Mouse (Mus musculus) lung, embryonic 15.5 days (tissue): ENCODE data around the gene Cope. TPM values are rescaled to one million over a fixed set of nuclear protein-coding genes. Genes with fewer than 3 reads are reported as not detected.
A peak's percentile ranks its signal among the peaks of the same experiment; 100 is the strongest.

ENCODE experiments used
- ATAC-seq: fragments of 200-750 bp; cut with Nextera tagmentation; 2 replicates; pipeline ENCODE4 v1.8.0; 2017; ENCODE audit warnings: moderate number of reproducible peaks, borderline replicate concordance; ENCODE audit not compliant: low FRiP score, low TSS enrichment; ENCODE audit errors: extremely low read depth
- H3K27ac ChIP-seq: fragments of 300-500 bp; sonication (generic); 2 replicates; pipeline ENCODE4 v1.5.1; 2015; ENCODE audit warnings: moderate library complexity, mild to moderate bottlenecking, inconsistent platforms
- H3K27me3 ChIP-seq: fragments of 300-500 bp; sonication (generic); 2 replicates; pipeline ENCODE4 v1.6.1; 2015; ENCODE audit warnings: inconsistent platforms
- H3K36me3 ChIP-seq: fragments of 300-500 bp; sonication (generic); 2 replicates; pipeline ENCODE4 v1.6.1; 2015; ENCODE audit warnings: inconsistent platforms
- H3K4me1 ChIP-seq: fragments of 300-500 bp; sonication (generic); 2 replicates; pipeline ENCODE4 v1.6.1; 2015; ENCODE audit warnings: inconsistent platforms
- H3K4me2 ChIP-seq: fragments of 300-500 bp; sonication (generic); 2 replicates; pipeline ENCODE4 v1.6.1; 2015; ENCODE audit warnings: inconsistent platforms, mild to moderate bottlenecking, moderate library complexity
- H3K4me3 ChIP-seq: fragments of 300-500 bp; sonication (generic); 2 replicates; pipeline ENCODE4 v1.5.1; 2015; ENCODE audit warnings: mild to moderate bottlenecking, inconsistent platforms
- H3K9ac ChIP-seq: fragments of 300-500 bp; sonication (generic); 2 replicates; pipeline ENCODE4 v1.6.1; 2015; ENCODE audit warnings: inconsistent platforms
- H3K9me3 ChIP-seq: fragments of 300-500 bp; sonication (generic); 2 replicates; pipeline ENCODE4 v1.6.1; 2016; ENCODE audit warnings: inconsistent platforms
- whole genome bisulfite sequencing: fragments of 180-500 bp; shearing (Covaris S2); methylation state at CpG from one replicate; pipeline ENCODE4 v1.1.7; 2015; 5-methylcytosine and 5-hydroxymethylcytosine counted together
- polyA plus RNA-seq: library from polyadenylated mRNA; unstranded; fragments of >200 nt; fragmentation: Nextera tagmentation; extraction: Ambion mirVana; gene quantifications from 2 replicates; pipeline ENCODE4 v1.2.1, GENCODE M21; 2015

Gene Cope
- polyA plus RNA-seq, 1 experiment from 2014 or later, result 332 TPM

DNA sequence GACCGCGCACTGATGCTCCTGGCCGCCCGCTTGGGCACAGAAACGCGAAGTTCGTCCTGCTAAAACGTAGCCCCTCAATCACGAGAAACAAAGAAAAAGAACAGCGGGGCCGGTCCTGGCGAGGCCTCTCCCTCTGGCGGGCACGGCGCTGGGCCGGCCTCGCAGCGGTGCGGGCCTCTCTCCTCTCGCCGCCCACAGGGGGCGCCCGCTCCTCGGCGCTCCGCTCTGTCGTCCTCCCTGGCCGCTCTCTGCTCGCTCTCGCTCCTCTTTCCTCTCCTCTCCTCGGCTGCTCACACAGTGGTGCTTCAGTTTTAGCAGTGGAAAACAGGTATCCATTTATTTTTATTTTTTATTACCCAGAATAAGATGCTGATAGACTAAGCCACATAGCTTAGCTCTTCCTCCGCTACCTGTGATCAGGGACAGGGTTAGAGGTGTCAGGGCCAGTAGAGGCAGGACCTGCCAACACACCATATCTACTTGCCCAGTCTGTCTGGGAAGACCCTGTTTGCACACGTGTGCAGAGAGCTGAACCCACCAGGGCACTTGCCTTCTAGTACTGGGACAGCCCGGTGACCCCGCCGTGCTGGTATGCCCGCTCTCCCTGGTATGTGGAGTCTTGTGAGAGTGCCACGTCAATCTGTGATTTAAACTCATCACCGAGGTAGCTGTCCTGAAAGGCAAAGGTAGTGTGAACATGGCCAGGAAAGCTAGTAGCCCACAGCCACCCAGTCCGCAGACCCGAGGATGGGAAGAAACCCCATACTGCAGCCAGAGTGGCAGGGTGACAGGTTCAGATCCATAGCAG, 30.0 kb downstream of the Cope start:
- H3K4me1 ChIP-seq, result peaks cover 18% of the 10 kb centered on the region
- ATAC-seq, result peak; percentile 55; the same call in 1 of the 2 replicates
- no peak overlapping the region for H3K9ac ChIP-seq
- no peaks in the 10 kb centered on the region for H3K9me3 ChIP-seq
- H3K27ac ChIP-seq, result no peak overlapping the region
- no peak overlapping the region for H3K4me2 ChIP-seq
- H3K4me3 ChIP-seq, result no peak overlapping the region
- H3K36me3 ChIP-seq, result peaks cover 61% of the 10 kb centered on the region
- 29% methylated on average over 40 of the region's 41 CpGs for WGBS
- H3K27me3 ChIP-seq, result no peaks in the 10 kb centered on the region

DNA sequence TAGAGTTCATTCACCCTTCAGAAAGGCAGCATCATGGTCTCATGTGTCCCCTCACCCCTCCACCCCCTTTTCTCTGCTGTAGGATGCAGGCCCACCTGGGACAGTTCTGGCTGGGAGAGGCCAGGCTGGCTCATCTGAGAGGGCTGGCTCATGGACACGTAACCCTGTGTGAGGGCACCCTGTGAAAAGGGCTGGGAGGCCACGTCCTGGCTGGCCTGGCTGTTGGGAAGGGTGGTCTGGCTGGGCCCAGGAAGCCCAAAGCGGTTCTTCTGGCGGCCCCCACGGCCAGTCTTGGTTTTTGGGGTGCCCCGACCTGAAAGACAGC, 30.5 kb downstream of the Cope start:
- peaks cover 18% of the 10 kb centered on the region for H3K4me1 ChIP-seq
- WGBS, result 93% methylated on average over 6 of the region's 6 CpGs
- no peak overlapping the region for H3K27ac ChIP-seq
- peaks cover 66% of the 10 kb centered on the region for H3K36me3 ChIP-seq
- ATAC-seq, result no peak
- no peak overlapping the region for H3K4me2 ChIP-seq
- H3K9me3 ChIP-seq, result no peaks in the 10 kb centered on the region
- H3K4me3 ChIP-seq, result no peak overlapping the region
- no peak overlapping the region for H3K9ac ChIP-seq
- no peaks in the 10 kb centered on the region for H3K27me3 ChIP-seq

DNA sequence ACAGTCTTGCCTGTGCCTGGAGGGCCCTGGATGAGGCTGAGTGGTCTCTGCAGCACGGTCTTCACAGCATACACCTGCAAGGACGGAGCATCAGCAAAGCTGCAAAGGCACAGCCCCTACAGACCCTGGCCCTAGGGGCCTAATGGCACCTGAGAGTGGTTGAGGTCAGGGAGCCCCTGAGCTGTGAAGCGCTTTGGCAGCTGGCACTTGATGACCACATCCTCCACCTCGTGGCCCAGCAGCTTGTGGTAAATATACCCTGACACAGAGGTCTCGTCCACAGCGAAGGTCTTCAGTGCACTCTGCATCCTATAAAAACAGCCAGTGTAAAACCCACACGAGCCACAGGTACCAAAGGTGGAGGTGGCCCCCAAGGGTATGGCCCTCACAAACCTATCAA, 36.6 kb downstream of the Cope start:
- H3K4me2 ChIP-seq, result no peak overlapping the region
- no peaks in the 10 kb centered on the region for H3K27me3 ChIP-seq
- H3K9ac ChIP-seq, result no peak overlapping the region
- no peaks in the 10 kb centered on the region for H3K9me3 ChIP-seq
- 85% methylated on average over 7 of the region's 7 CpGs for WGBS
- H3K36me3 ChIP-seq, result peaks cover 99% of the 10 kb centered on the region
- H3K4me3 ChIP-seq, result no peak overlapping the region
- no peaks in the 10 kb centered on the region for H3K4me1 ChIP-seq
- no peak overlapping the region for H3K27ac ChIP-seq
- ATAC-seq, result no peak

GRCm38 (mm10) chr8:70340659-70341058, 38.3 kb downstream of the Cope start:
- Histone ChIP-seq H3K4me1 (no peaks in the 10 kb centered on the region), H3K9ac (no peak overlapping the region), H3K4me2 (no peak overlapping the region), H3K4me3 (no peak overlapping the region), H3K27ac (no peak overlapping the region), H3K27me3 (no peaks in the 10 kb centered on the region), H3K36me3 (peaks cover 83% of the 10 kb centered on the region), H3K9me3 (no peaks in the 10 kb centered on the region)
- ATAC-seq, result no peak
- WGBS, result 82% methylated on average over 7 of the region's 7 CpGs

GRCm38 (mm10) chr8:70342007-70342406, 39.7 kb downstream of the Cope start:
- H3K4me2 ChIP-seq, result no peak overlapping the region
- ATAC-seq, result no peak
- peaks cover 79% of the 10 kb centered on the region for H3K36me3 ChIP-seq
- H3K27ac ChIP-seq, result no peak overlapping the region
- no peaks in the 10 kb centered on the region for H3K9me3 ChIP-seq
- H3K4me3 ChIP-seq, result no peak overlapping the region
- H3K27me3 ChIP-seq, result no peaks in the 10 kb centered on the region
- no peak overlapping the region for H3K9ac ChIP-seq
- H3K4me1 ChIP-seq, result no peaks in the 10 kb centered on the region
- WGBS, result 81% methylated on average over 14 of the region's 14 CpGs

DNA sequence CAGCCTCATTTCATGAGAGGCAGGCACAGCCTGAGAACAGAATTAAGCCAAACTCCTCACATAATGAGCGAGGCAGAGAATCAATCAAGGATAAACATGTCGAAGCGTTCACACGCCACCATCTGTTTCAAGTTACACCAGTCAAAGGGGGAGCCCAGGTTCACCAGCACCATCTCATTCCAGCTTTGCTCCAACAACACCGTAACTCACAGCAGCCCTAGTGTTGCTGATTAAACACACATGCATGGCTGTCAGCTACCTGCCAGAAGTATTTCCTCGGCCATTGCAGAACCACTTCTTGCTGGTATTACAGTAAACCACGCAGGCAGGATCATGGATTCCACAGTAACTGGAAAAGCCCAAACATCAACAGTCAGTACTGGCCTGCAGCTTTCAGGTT, 40.8 kb downstream of the Cope start:
- Histone ChIP-seq H3K36me3 (peaks cover 69% of the 10 kb centered on the region), H3K9ac (no peak overlapping the region), H3K4me3 (no peak overlapping the region), H3K4me2 (no peak overlapping the region), H3K27me3 (no peaks in the 10 kb centered on the region), H3K9me3 (no peaks in the 10 kb centered on the region), H3K4me1 (0 out of 2 replicates have a peak, but pooled peaks cover 3% of the 10 kb centered on the region), H3K27ac (no peak overlapping the region)
- no peak for ATAC-seq
- 66% methylated on average over 7 of the region's 7 CpGs for WGBS

DNA sequence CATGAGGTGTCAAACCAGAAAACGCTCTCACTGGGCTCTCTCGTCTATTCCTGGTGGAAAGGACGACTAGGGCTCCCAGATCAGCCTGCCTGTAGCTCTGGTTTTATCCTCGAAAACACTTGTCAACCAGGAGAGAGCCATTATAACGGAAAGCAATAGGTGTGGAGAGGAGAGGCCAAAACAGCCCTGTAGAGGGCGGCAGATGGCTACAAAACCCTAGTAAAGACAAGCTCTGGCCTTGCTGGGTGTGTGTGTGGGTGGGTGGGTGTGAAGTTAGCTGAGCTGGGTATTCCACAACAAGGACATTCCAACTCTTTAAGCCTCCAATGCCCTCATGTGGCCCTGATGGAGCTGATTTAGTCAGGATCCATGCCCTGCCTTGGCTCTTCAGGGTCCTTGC, 41.4 kb downstream of the Cope start:
- no peak overlapping the region for H3K4me2 ChIP-seq
- H3K36me3 ChIP-seq, result peaks cover 69% of the 10 kb centered on the region
- no peak overlapping the region for H3K4me3 ChIP-seq
- H3K27me3 ChIP-seq, result no peaks in the 10 kb centered on the region
- ATAC-seq, result no peak; the same call in 1 of the 2 replicates
- H3K27ac ChIP-seq, result no peak overlapping the region
- 52% methylated on average over 6 of the region's 6 CpGs for WGBS
- no peak overlapping the region for H3K9ac ChIP-seq
- peaks cover 9% of the 10 kb centered on the region; the same call in 1 of the 2 replicates for H3K4me1 ChIP-seq
- H3K9me3 ChIP-seq, result no peaks in the 10 kb centered on the region

DNA sequence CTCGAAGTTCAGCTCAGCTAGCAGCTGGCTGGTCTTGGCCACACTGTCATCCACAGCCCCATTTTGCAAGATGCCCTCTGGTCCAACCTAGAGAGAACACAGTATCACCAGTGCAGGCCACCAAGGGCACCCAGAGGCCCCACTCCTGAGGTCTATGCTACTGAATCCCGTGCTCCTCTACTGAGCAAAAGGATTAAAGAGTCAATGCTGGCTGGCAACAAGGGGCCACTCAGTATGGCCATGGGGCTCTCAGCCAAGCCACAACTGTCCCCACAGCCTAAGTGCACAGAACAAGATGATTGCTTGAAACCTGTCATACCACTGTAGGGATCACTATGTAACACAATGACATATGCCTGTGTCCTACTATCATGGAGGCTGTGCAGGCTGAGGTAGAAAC, 42.0 kb downstream of the Cope start:
- no peak overlapping the region for H3K27ac ChIP-seq
- H3K27me3 ChIP-seq, result no peaks in the 10 kb centered on the region
- ATAC-seq, result no peak
- H3K9ac ChIP-seq, result no peak overlapping the region
- no peaks in the 10 kb centered on the region for H3K9me3 ChIP-seq
- peaks cover 69% of the 10 kb centered on the region for H3K36me3 ChIP-seq
- H3K4me1 ChIP-seq, result peaks cover 15% of the 10 kb centered on the region
- no peak overlapping the region for H3K4me3 ChIP-seq
- WGBS, result 84% methylated on average over 2 of the region's 2 CpGs
- H3K4me2 ChIP-seq, result no peak overlapping the region

DNA sequence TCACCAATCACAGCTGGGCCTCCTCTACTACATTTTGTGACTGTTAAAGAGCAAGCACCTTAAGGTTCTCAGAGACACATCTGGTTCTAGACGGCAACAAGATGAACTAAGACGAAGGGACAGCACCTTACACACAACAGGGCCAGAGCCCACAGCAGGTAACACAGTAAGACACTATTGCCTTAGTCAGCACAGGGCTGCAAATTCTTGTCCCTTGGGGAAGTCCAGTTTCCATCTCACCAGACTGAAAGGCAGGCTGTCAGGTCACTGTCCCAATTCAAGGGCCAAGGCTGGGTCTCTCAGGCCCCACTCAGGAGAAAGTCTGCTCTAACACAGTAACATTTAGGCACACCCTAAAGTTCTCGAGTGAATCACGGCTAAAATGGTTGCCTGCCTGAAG, 45.1 kb downstream of the Cope start:
- ATAC-seq, result no peak

GRCm38 (mm10) chr8:70347860-70348420, 45.6 kb downstream of the Cope start:
- H3K36me3 ChIP-seq, result peaks cover 34% of the 10 kb centered on the region
- WGBS, result 59% methylated on average over 1 of the region's 1 CpGs
- H3K27me3 ChIP-seq, result no peaks in the 10 kb centered on the region
- ATAC-seq, result no peak
- H3K4me3 ChIP-seq, result no peak overlapping the region
- H3K9me3 ChIP-seq, result no peaks in the 10 kb centered on the region
- H3K4me2 ChIP-seq, result no peak overlapping the region
- H3K9ac ChIP-seq, result no peak overlapping the region
- peaks cover 38% of the 10 kb centered on the region for H3K4me1 ChIP-seq
- no peak overlapping the region for H3K27ac ChIP-seq

More for the DNA sequence above, 45.1 kb downstream of the Cope start:
- H3K36me3 ChIP-seq, result peaks cover 39% of the 10 kb centered on the region
- H3K4me2 ChIP-seq, result no peak overlapping the region
- H3K27me3 ChIP-seq, result no peaks in the 10 kb centered on the region
- H3K4me1 ChIP-seq, result peaks cover 38% of the 10 kb centered on the region
- no peaks in the 10 kb centered on the region for H3K9me3 ChIP-seq
- H3K27ac ChIP-seq, result no peak overlapping the region
- H3K4me3 ChIP-seq, result no peak overlapping the region
- WGBS, result 74% methylated on average over 4 of the region's 4 CpGs
- H3K9ac ChIP-seq, result no peak overlapping the region

DNA sequence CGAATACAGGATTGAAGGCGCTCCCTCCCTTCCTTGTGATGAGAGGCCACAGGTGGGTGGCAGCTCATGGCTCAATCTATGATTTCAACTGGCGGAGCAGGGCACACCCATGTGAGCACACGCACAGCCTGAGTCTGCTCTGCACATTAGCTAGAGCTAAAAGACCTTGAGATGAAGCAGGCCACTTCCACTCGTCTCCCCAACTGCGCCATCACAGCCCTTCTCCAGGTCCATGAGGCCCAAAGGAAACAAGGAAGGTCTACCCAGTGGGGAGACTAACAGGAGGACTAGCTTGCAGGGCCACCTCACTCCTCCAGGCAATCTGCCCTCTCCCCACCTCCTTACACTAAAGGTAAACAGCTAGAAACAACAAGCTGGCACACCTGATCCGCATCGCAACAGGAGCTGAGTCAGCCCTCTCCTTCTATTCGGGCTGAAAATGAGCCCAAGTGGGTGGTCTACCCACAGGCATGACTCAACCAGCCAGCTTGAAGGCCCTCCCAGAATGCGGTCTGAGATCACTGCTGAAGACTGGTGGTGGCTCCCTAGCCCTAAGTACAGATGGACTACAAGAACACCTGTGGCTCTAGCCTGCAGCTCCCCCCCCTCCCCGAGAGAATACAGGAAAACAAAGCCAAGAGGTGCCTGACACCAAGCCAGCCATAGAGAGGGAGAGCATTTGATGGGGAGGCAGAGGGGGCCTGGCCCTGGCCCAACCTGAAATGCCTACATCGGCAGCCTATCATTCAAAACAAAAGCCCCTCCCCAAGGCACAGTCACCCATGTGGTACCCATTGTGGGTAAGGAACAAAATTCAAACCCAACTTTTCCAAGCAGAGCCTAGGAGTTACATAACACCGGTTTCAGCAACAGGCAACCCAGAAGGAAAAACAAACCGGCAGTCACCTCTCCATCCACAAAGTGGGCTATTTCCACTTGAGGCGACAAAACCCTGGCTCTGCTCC, 49.0 kb downstream of the Cope start:
- Histone ChIP-seq H3K4me1 (peaks cover 48% of the 10 kb centered on the region), H3K4me3 (peak overlapping the region; percentile 89), H3K9ac (peak overlapping the region; percentile 97), H3K27me3 (no peaks in the 10 kb centered on the region), H3K36me3 (peaks cover 19% of the 10 kb centered on the region), H3K9me3 (no peaks in the 10 kb centered on the region), H3K27ac (peak overlapping the region; percentile 21; the same call in 1 of the 2 replicates), H3K4me2 (peak overlapping the region; percentile 95)
- WGBS, result 40% methylated on average over 15 of the region's 15 CpGs
- no peak for ATAC-seq
